Mouse (Mus musculus): ENCODE results near the gene Igf2bp2.

Igf2bp2 gene

GRCm38 (mm10) chr16:22162512-22163455 is at the start of gene Igf2bp2:
TSS of gene Igf2bp2 (minus strand) at chr16:22163299.
- no peak for DNase-seq (ENCODE audit: low read depth, low spot score)
- Histone ChIP-seq H3K27me3 (ENCODE audit: control insufficient read depth, insufficient read depth, low read length, poor library complexity, severe bottlenecking) (peaks cover 2% of the 10 kb centered on the region; the same call in 1 of the 2 replicates), H3K36me3 (ENCODE audit: control insufficient read depth, insufficient read depth, low read length, poor library complexity, severe bottlenecking) (no peaks in the 10 kb centered on the region)

DNA sequence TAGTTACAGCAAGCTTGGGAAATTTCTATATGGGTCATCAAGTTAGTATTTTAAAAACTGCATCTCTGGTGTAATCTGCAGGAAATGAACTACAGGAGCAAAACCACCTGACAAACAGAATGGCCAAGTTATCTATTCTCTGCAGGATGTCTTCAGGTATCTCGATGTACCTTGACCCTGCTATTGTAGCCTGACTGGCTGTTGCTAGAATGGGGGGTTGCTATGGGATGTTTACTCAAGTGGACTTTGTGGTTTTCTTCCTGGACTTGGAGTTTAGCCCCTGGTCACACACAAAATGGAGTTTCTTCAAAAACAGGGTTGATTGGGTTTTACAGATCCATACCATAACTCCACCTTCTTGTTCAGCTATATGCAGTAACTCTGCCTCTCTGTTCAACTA is 40.4 kb upstream of the Igf2bp2 start:
- Histone ChIP-seq H3K27me3 (ENCODE audit: control insufficient read depth, insufficient read depth, low read length, poor library complexity, severe bottlenecking) (no peaks in the 10 kb centered on the region), H3K36me3 (ENCODE audit: control insufficient read depth, insufficient read depth, low read length, poor library complexity, severe bottlenecking) (no peaks in the 10 kb centered on the region)
- DNase-seq (ENCODE audit: low read depth, low spot score), result no peak

DNA sequence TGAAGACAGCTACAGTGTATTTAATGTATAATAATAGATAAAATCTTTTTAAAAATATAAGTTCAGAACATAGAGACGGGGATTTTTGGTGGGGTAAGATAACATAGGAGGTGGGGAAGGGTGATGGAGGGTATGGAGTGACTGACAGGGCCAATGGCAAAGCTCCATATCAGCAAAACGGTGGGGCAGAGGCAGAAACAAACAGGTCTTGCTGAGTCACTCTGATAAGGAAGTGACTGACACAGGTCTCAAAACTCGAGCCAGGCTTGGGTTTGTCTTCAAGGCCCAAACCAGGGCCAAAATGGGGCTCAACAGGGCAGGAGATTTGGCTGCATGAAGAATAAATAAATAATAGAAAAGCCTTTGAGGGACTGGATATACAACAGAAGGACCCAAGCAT is 38.8 kb upstream of the Igf2bp2 start:
- Histone ChIP-seq H3K36me3 (ENCODE audit: control insufficient read depth, insufficient read depth, low read length, poor library complexity, severe bottlenecking) (no peaks in the 10 kb centered on the region), H3K27me3 (ENCODE audit: control insufficient read depth, insufficient read depth, low read length, poor library complexity, severe bottlenecking) (no peaks in the 10 kb centered on the region)
- no peak for DNase-seq (ENCODE audit: low read depth, low spot score)

DNA sequence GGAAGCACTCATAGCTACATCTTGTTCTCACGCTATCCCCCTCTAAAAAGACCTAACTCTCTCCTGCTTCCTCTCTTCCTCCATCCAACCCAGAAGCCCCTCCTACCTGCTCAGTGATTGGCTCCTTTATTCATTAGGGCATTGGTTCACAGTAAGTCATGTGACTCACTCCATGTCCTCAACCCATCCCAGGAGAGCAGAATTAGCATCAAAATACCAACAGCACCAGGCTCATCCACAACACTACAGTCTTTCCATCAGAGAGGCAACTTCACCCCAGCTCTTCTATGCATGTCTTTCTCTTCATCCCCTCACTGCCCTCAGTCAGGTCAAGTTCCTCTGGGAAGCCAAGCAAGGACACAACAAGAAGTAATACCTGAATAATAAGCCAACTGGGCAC is 37.4 kb upstream of the Igf2bp2 start:
- Histone ChIP-seq H3K27me3 (ENCODE audit: control insufficient read depth, insufficient read depth, low read length, poor library complexity, severe bottlenecking) (no peaks in the 10 kb centered on the region), H3K36me3 (ENCODE audit: control insufficient read depth, insufficient read depth, low read length, poor library complexity, severe bottlenecking) (no peaks in the 10 kb centered on the region)
- DNase-seq (ENCODE audit: low read depth, low spot score), result no peak

- no peaks in the 10 kb centered on the region for H3K27me3 ChIP-seq (ENCODE audit: control insufficient read depth, insufficient read depth, low read length, poor library complexity, severe bottlenecking)
- no peak for DNase-seq (ENCODE audit: low read depth, low spot score)
- no peaks in the 10 kb centered on the region for H3K36me3 ChIP-seq (ENCODE audit: control insufficient read depth, insufficient read depth, low read length, poor library complexity, severe bottlenecking)
Observed at GRCm38 (mm10) chr16:22187366-22187765, 24.3 kb upstream of the Igf2bp2 start.

GRCm38 (mm10) chr16:22185411-22185810 is 22.3 kb upstream of the Igf2bp2 start:
- no peak for DNase-seq (ENCODE audit: low read depth, low spot score)
- H3K36me3 ChIP-seq (ENCODE audit: control insufficient read depth, insufficient read depth, low read length, poor library complexity, severe bottlenecking), result no peaks in the 10 kb centered on the region
- no peaks in the 10 kb centered on the region for H3K27me3 ChIP-seq (ENCODE audit: control insufficient read depth, insufficient read depth, low read length, poor library complexity, severe bottlenecking)

GRCm38 (mm10) chr16:22184113-22184512 is 21.0 kb upstream of the Igf2bp2 start:
- H3K27me3 ChIP-seq (ENCODE audit: control insufficient read depth, insufficient read depth, low read length, poor library complexity, severe bottlenecking), result no peaks in the 10 kb centered on the region
- no peaks in the 10 kb centered on the region for H3K36me3 ChIP-seq (ENCODE audit: control insufficient read depth, insufficient read depth, low read length, poor library complexity, severe bottlenecking)
- DNase-seq (ENCODE audit: low read depth, low spot score), result no peak

GRCm38 (mm10) chr16:22182286-22182685 is 19.2 kb upstream of the Igf2bp2 start:
- Histone ChIP-seq H3K27me3 (ENCODE audit: control insufficient read depth, insufficient read depth, low read length, poor library complexity, severe bottlenecking) (no peaks in the 10 kb centered on the region), H3K36me3 (ENCODE audit: control insufficient read depth, insufficient read depth, low read length, poor library complexity, severe bottlenecking) (no peaks in the 10 kb centered on the region)
- DNase-seq (ENCODE audit: low read depth, low spot score), result no peak

DNA sequence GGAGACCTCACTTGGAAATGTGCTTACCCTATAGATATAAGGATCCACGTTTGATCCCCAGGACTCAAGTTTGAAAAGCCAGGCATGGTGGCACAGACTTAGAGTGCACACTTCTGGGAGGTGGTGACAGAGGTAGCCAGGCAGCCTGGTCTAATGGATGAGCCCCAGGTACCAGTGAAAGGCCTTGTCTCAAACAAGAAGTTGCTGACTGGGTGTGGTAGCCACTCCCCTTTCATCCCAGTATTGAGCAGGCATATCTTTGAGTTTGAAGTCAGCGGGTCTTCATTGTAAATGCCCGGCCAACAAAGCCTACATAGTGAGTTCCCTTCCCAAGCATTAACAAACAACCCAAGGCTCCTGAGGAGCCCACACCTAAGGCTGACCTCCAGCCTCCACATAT is 15.7 kb upstream of the Igf2bp2 start:
- H3K36me3 ChIP-seq (ENCODE audit: control insufficient read depth, insufficient read depth, low read length, poor library complexity, severe bottlenecking), result no peaks in the 10 kb centered on the region
- no peak for DNase-seq (ENCODE audit: low read depth, low spot score)

GRCm38 (mm10) chr16:22177999-22178398 is 14.9 kb upstream of the Igf2bp2 start:
- no peak for DNase-seq (ENCODE audit: low read depth, low spot score)
- H3K36me3 ChIP-seq (ENCODE audit: control insufficient read depth, insufficient read depth, low read length, poor library complexity, severe bottlenecking), result no peaks in the 10 kb centered on the region
- no peaks in the 10 kb centered on the region for H3K27me3 ChIP-seq (ENCODE audit: control insufficient read depth, insufficient read depth, low read length, poor library complexity, severe bottlenecking)

More for the DNA sequence above, 15.7 kb upstream of the Igf2bp2 start:
- H3K27me3 ChIP-seq (ENCODE audit: control insufficient read depth, insufficient read depth, low read length, poor library complexity, severe bottlenecking), result no peaks in the 10 kb centered on the region

- H3K27me3 ChIP-seq (ENCODE audit: control insufficient read depth, insufficient read depth, low read length, poor library complexity, severe bottlenecking), result no peaks in the 10 kb centered on the region
- no peak for DNase-seq (ENCODE audit: low read depth, low spot score)
- no peaks in the 10 kb centered on the region for H3K36me3 ChIP-seq (ENCODE audit: control insufficient read depth, insufficient read depth, low read length, poor library complexity, severe bottlenecking)
Observed at GRCm38 (mm10) chr16:22168731-22169130, 5.6 kb upstream of the Igf2bp2 start.

- DNase-seq (ENCODE audit: low read depth, low spot score), result no peak
- no peaks in the 10 kb centered on the region for H3K36me3 ChIP-seq (ENCODE audit: control insufficient read depth, insufficient read depth, low read length, poor library complexity, severe bottlenecking)
- peaks cover 2% of the 10 kb centered on the region; the same call in 1 of the 2 replicates for H3K27me3 ChIP-seq (ENCODE audit: control insufficient read depth, insufficient read depth, low read length, poor library complexity, severe bottlenecking)
Observed at GRCm38 (mm10) chr16:22165556-22165955, 2.5 kb upstream of the Igf2bp2 start.

- Histone ChIP-seq H3K36me3 (ENCODE audit: control insufficient read depth, insufficient read depth, low read length, poor library complexity, severe bottlenecking) (no peaks in the 10 kb centered on the region), H3K27me3 (ENCODE audit: control insufficient read depth, insufficient read depth, low read length, poor library complexity, severe bottlenecking) (peaks cover 2% of the 10 kb centered on the region; the same call in 1 of the 2 replicates)
- no peak for DNase-seq (ENCODE audit: low read depth, low spot score)
Observed at GRCm38 (mm10) chr16:22164446-22164845, 1.3 kb upstream of the Igf2bp2 start.

GRCm38 (mm10) chr16:22163456-22163851 is 355 bp upstream of the Igf2bp2 start:
- Histone ChIP-seq H3K27me3 (ENCODE audit: control insufficient read depth, insufficient read depth, low read length, poor library complexity, severe bottlenecking) (peaks cover 2% of the 10 kb centered on the region; the same call in 1 of the 2 replicates), H3K36me3 (ENCODE audit: control insufficient read depth, insufficient read depth, low read length, poor library complexity, severe bottlenecking) (no peaks in the 10 kb centered on the region)
- DNase-seq (ENCODE audit: low read depth, low spot score), result no peak

GRCm38 (mm10) chr16:22162066-22162511 is 1.0 kb downstream of the Igf2bp2 start:
- no peak for DNase-seq (ENCODE audit: low read depth, low spot score)
- Histone ChIP-seq H3K27me3 (ENCODE audit: control insufficient read depth, insufficient read depth, low read length, poor library complexity, severe bottlenecking) (peaks cover 2% of the 10 kb centered on the region; the same call in 1 of the 2 replicates), H3K36me3 (ENCODE audit: control insufficient read depth, insufficient read depth, low read length, poor library complexity, severe bottlenecking) (no peaks in the 10 kb centered on the region)

Measured in splenic B cell, adult 2 months (primary cell).